Mouse (Mus musculus) adrenal gland, postnatal 14 days (tissue): ENCODE measurements around the gene Phldb1. TPM values are rescaled to one million over a fixed set of nuclear protein-coding genes. Genes with fewer than 3 reads are reported as not detected.
A peak's percentile ranks its signal among the peaks of the same experiment; 100 is the strongest.
"Not testable (repeated sequence)": the region's sequence is repeated elsewhere in the genome, so short reads cannot be mapped to it uniquely, and the experiment has no call there.

ENCODE experiments used
- DNase-seq: peaks from one replicate; pipeline ENCODE4 v3.0.0; 2021; ENCODE audit warnings: mixed read lengths
- total RNA-seq: library from RNA; stranded (reverse); gene quantifications from 2 replicates; pipeline ENCODE4 v1.2.3, GENCODE M21; 2021

The Phldb1 gene
- total RNA-seq, 1 experiment from 2014 or later, result 45.1 TPM

- peak; percentile 89 for DNase-seq
Observed at GRCm38 (mm10) chr9:44652027-44652426, 83.0 kb downstream of the Phldb1 start.

GRCm38 (mm10) chr9:44648881-44649281 lies 86.1 kb downstream of the Phldb1 start:
- DNase-seq, result no peak

- DNase-seq, result no peak
Observed at GRCm38 (mm10) chr9:44647656-44648055, 87.3 kb downstream of the Phldb1 start.

GRCm38 (mm10) chr9:44647026-44647425 lies 88.0 kb downstream of the Phldb1 start:
- no peak for DNase-seq

GRCm38 (mm10) chr9:44646366-44646765 lies 88.6 kb downstream of the Phldb1 start:
- DNase-seq, result no peak

GRCm38 (mm10) chr9:44645924-44646323 lies 89.1 kb downstream of the Phldb1 start:
- peak; percentile 43 for DNase-seq

GRCm38 (mm10) chr9:44645481-44645880 lies 89.5 kb downstream of the Phldb1 start:
- DNase-seq, result peak; percentile 72

- no peak for DNase-seq
Observed at GRCm38 (mm10) chr9:44644186-44644585, 90.8 kb downstream of the Phldb1 start.

GRCm38 (mm10) chr9:44643103-44643502 lies 91.9 kb downstream of the Phldb1 start:
- no peak for DNase-seq

GRCm38 (mm10) chr9:44641616-44642015 lies 93.4 kb downstream of the Phldb1 start:
- no peak for DNase-seq

- DNase-seq, result no peak
Observed at GRCm38 (mm10) chr9:44640646-44641357, 94.2 kb downstream of the Phldb1 start.

- DNase-seq, result not testable (repeated sequence)
Observed at GRCm38 (mm10) chr9:44640028-44640427, 95.0 kb downstream of the Phldb1 start.

GRCm38 (mm10) chr9:44638726-44639125 lies 96.3 kb downstream of the Phldb1 start:
- peak; percentile 39 for DNase-seq

GRCm38 (mm10) chr9:44637551-44638169 lies 97.3 kb downstream of the Phldb1 start:
- peak; percentile 53 for DNase-seq

Other genes with a start within 250 kb of the Phldb1 start
- gene Cxcr5, start 173.3 kb downstream of the Phldb1 start, total RNA-seq, result 0.56 and 4.4 TPM in 2 replicates
- 122 TPM in 2 replicates for gene Ddx6, start 130.3 kb downstream of the Phldb1 start, total RNA-seq
- gene Treh, start 62.0 kb downstream of the Phldb1 start, total RNA-seq, result not detected in 2 replicates
- gene Arcn1, start 32.6 kb upstream of the Phldb1 start, total RNA-seq, result 160 and 166 TPM in 2 replicates
- 72.1 and 82.3 TPM in 2 replicates for gene Ift46, start 32.7 kb upstream of the Phldb1 start, total RNA-seq
- 5.3 and 5.5 TPM in 2 replicates for gene Tmem25, start 64.1 kb upstream of the Phldb1 start, total RNA-seq
- 5.6 and 64.1 TPM in 2 replicates for gene Ttc36, start 67.9 kb upstream of the Phldb1 start, total RNA-seq
- 37.2 and 42.9 TPM in 2 replicates for gene Kmt2a, start 146.1 kb upstream of the Phldb1 start, total RNA-seq
- 638 TPM in 2 replicates for gene Atp5l, start 185.5 kb upstream of the Phldb1 start, total RNA-seq
- 89.5 and 100 TPM in 2 replicates for gene Ube4a, start 230.4 kb upstream of the Phldb1 start, total RNA-seq
- gene Cd3g, start 245.2 kb upstream of the Phldb1 start, total RNA-seq, result 2.2 and 14.5 TPM in 2 replicates
- 1.5 and 12.5 TPM in 2 replicates for gene Cd3d, start 246.6 kb upstream of the Phldb1 start, total RNA-seq